Mouse (Mus musculus): Measurements from ENCODE around the gene Fam151b. TPM values are rescaled to one million over a fixed set of nuclear protein-coding genes. Genes with fewer than 3 reads are reported as not detected.

Fam151b gene
- polyA plus RNA-seq, 1 experiment from 2014 or later = not detected

GRCm38 (mm10) chr13:92410486-92410885 is 73.3 kb downstream of the Fam151b start:
- H3K9ac ChIP-seq = no peak overlapping the region
- H3K4me2 ChIP-seq = no peak overlapping the region
- H3K9me3 ChIP-seq (replicated peaks) = no peaks in the 10 kb centered on the region
- no peak for ATAC-seq (replicated peaks; ENCODE audit: insufficient number of reproducible peaks, insufficient read depth, low FRiP score, low read depth)
- H3K4me1 ChIP-seq (replicated peaks) = no peaks in the 10 kb centered on the region
- 69% methylated on average over 2 of the region's 2 CpGs for WGBS
- no peak overlapping the region for H3K27ac ChIP-seq
- no peaks in the 10 kb centered on the region for H3K27me3 ChIP-seq
- H3K4me3 ChIP-seq = no peak overlapping the region
- H3K36me3 ChIP-seq = no peaks in the 10 kb centered on the region

GRCm38 (mm10) chr13:92403496-92403895 is 80.3 kb downstream of the Fam151b start:
- Histone ChIP-seq H3K36me3 (no peaks in the 10 kb centered on the region), H3K4me2 (no peak overlapping the region), H3K27me3 (no peaks in the 10 kb centered on the region), H3K9me3 (replicated peaks) (no peaks in the 10 kb centered on the region), H3K27ac (no peak overlapping the region), H3K4me3 (no peak overlapping the region), H3K9ac (no peak overlapping the region), H3K4me1 (replicated peaks) (no peaks in the 10 kb centered on the region)
- no peak for ATAC-seq (replicated peaks; ENCODE audit: insufficient number of reproducible peaks, insufficient read depth, low FRiP score, low read depth)
- WGBS = 78% methylated on average over 3 of the region's 3 CpGs

- Histone ChIP-seq H3K4me1 (replicated peaks) (no peaks in the 10 kb centered on the region), H3K4me2 (no peak overlapping the region), H3K27me3 (no peaks in the 10 kb centered on the region), H3K36me3 (no peaks in the 10 kb centered on the region), H3K9ac (no peak overlapping the region), H3K9me3 (replicated peaks) (no peaks in the 10 kb centered on the region), H3K27ac (no peak overlapping the region), H3K4me3 (no peak overlapping the region)
- WGBS = 32% methylated on average over 2 of the region's 2 CpGs
- ATAC-seq (replicated peaks; ENCODE audit: insufficient number of reproducible peaks, insufficient read depth, low FRiP score, low read depth) = no peak
Observed at GRCm38 (mm10) chr13:92402063-92402462, 81.8 kb downstream of the Fam151b start.

Other genes with a start within 250 kb of the Fam151b start
- gene Gm20379, start 178.0 kb downstream of the Fam151b start, polyA plus RNA-seq (2015; fragmentation: Nextera tagmentation; extraction: Ambion mirVana) = 0.47 and 0.65 TPM in 2 replicates
- gene Dhfr, start 129.3 kb downstream of the Fam151b start, polyA plus RNA-seq (2015; fragmentation: Nextera tagmentation; extraction: Ambion mirVana) = 9.5 and 10.2 TPM in 2 replicates
- gene Msh3, start 129.0 kb downstream of the Fam151b start, polyA plus RNA-seq (2015; fragmentation: Nextera tagmentation; extraction: Ambion mirVana) = 13.4 and 16.7 TPM in 2 replicates
- gene Ankrd34b, start 58.1 kb downstream of the Fam151b start, polyA plus RNA-seq (2015; fragmentation: Nextera tagmentation; extraction: Ambion mirVana) = 0.09 and 0.14 TPM in 2 replicates
- 6.9 and 7.4 TPM in 2 replicates for gene Zfyve16, start 46.9 kb upstream of the Fam151b start, polyA plus RNA-seq (2015; fragmentation: Nextera tagmentation; extraction: Ambion mirVana)
- not detected in 2 replicates for gene Spz1, start 92.2 kb upstream of the Fam151b start, polyA plus RNA-seq (2015; fragmentation: Nextera tagmentation; extraction: Ambion mirVana)
- 9.6 and 11.3 TPM in 2 replicates for gene Serinc5, start 127.1 kb upstream of the Fam151b start, polyA plus RNA-seq (2015; fragmentation: Nextera tagmentation; extraction: Ambion mirVana)